Mouse (Mus musculus) liver, postnatal 0 days (tissue): ENCODE measurements around the gene Ppp1r13b.

Experiments
- CTCF ChIP-seq: sonication (generic); IDR thresholded peaks from 2 replicates; pipeline ENCODE4 v1.5.1; 2016; ENCODE audit warnings: antibody characterized with exemption, low read depth
- EP300 ChIP-seq: IDR thresholded peaks from 2 replicates; pipeline ENCODE4 v1.6.1; 2016; ENCODE audit warnings: antibody characterized with exemption, low read depth, mild to moderate bottlenecking

DNA sequence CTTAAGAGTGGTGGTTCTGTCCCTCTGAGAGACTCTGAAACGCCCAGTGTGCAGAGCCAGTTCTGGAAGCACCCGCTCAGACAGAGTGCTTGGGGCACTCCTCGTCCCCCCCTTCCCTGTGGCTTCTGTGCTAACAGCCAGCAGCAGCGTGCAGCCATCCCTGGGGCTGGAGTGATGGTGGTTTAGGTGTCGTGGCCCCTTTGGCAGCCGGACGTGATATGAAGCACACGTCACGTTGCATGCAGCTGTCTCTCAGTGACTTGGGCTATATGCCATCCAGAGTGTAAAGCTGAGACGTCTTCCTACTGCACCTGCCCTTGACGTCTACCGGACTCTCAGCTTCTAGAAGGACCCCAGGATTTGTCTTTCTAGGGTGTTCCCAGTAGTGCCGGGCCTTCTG, 109.4 kb downstream of the Ppp1r13b start:
- TF ChIP-seq CTCF (no peak), EP300 (no peak)
